Mouse (Mus musculus): Measurements from ENCODE around the gene Lgr6. TPM values are rescaled to one million over a fixed set of nuclear protein-coding genes. Genes with fewer than 3 reads are reported as not detected.

The Lgr6 gene
- 0.26 and 0.81 TPM in 2 replicates for polyA plus RNA-seq (2011; ENCODE audit: insufficient read depth, insufficient read length, low read depth, missing spikeins)

DNA sequence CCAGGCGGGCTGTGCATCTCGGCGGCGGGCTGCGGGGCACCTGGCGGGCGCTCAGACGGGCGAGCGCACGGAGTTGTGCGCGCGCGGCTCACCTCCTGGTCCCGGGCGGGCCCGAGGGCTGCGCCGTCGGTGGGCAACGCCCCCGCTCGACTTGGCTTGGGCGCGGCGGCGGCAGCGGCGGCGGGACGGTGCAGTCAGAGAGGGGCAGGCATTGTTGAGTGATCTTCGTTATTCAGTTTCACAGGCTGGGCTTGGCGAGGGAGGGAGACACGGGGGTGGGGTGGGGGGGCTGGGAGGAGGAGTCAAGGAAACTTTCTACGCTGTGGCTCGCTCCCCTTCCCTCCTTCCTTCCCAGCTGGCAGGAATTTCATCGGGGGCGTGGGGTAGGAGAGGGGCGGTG is at the start of gene Lgr6:
Gene Lgr6, minus strand, starts transcription at position 153 of the 400 bp plus-strand sequence.
- no peak for TF ChIP-seq EP300 (IDR thresholded peaks at IDR 0.05; ENCODE audit: insufficient read depth, low read depth, low read length)
- no peak for TF ChIP-seq CTCF (IDR thresholded peaks at IDR 0.05; ENCODE audit: low read depth, low read length)
- no peak for TF ChIP-seq POLR2A (IDR thresholded peaks at IDR 0.05; ENCODE audit: insufficient read depth, low read length)
- peak within 1 kb of the TSS; percentile 60 for H3K4me3 ChIP-seq (ENCODE audit: low read depth, low read length)
- H3K4me1 ChIP-seq (ENCODE audit: control insufficient read depth, insufficient read depth, low read length): no peaks in the 10 kb centered on the region
- H3K9me3 ChIP-seq (replicated peaks; ENCODE audit: control insufficient read depth, insufficient read depth, low read length, poor library complexity, severe bottlenecking): no peaks in the 10 kb centered on the region
- H3K27me3 ChIP-seq (ENCODE audit: control insufficient read depth, insufficient read depth, low read length, poor library complexity, severe bottlenecking): no peaks in the 10 kb centered on the region
- H3K36me3 ChIP-seq (ENCODE audit: control insufficient read depth, insufficient read depth, low read length, poor library complexity, severe bottlenecking): no peaks in the 10 kb centered on the region
- H3K27ac ChIP-seq (ENCODE audit: insufficient read depth, low read length): no peak within 1 kb of the TSS
- peak within 1 kb of the TSS; percentile 32 for H3K9ac ChIP-seq (ENCODE audit: low read depth, poor library complexity, severe bottlenecking)

DNA sequence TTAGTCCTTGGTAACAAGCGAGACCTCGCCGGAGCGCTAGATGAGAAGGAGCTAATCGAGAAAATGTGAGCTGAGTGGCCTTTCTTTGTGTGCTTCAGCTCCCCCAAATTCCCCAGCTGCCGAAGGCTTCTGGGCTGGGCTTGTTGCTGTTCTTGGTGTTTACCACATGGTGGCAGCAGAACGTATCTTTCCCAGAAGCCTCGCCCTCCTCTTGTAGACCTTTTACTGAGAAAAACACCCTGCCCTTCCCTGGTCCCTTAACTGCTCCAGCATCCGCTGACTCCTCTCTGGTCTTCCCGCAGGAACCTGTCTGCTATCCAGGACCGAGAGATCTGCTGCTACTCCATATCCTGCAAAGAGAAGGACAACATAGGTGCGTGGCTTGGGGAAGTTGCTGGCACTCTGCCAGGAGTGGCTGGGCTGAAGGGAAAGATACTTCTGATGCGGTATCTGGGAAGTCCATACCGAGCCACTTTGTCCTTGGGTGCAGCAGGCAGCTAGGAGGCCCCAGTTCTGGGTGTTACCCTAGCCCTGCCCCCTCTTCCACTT is 49.4 kb upstream of the Lgr6 start:
- Histone ChIP-seq H3K9me3 (replicated peaks; ENCODE audit: control insufficient read depth, insufficient read depth, low read length, poor library complexity, severe bottlenecking) (no peaks in the 10 kb centered on the region), H3K27me3 (ENCODE audit: control insufficient read depth, insufficient read depth, low read length, poor library complexity, severe bottlenecking) (no peaks in the 10 kb centered on the region), H3K9ac (ENCODE audit: low read depth, poor library complexity, severe bottlenecking) (peak overlapping the region; percentile 25), H3K36me3 (ENCODE audit: control insufficient read depth, insufficient read depth, low read length, poor library complexity, severe bottlenecking) (peaks cover 7% of the 10 kb centered on the region; the same call in 1 of the 2 replicates), H3K4me3 (ENCODE audit: low read depth, low read length) (peak overlapping the region; percentile 76), H3K27ac (ENCODE audit: insufficient read depth, low read length) (peak overlapping the region; percentile 85), H3K4me1 (ENCODE audit: control insufficient read depth, insufficient read depth, low read length) (no peaks in the 10 kb centered on the region)
- peak; percentile 72 for TF ChIP-seq CTCF (IDR thresholded peaks at IDR 0.05; ENCODE audit: low read depth, low read length)
- TF ChIP-seq POLR2A (IDR thresholded peaks at IDR 0.05; ENCODE audit: insufficient read depth, low read length): no peak

GRCm38 (mm10) chr1:135154011-135154410 is 48.9 kb upstream of the Lgr6 start:
- Histone ChIP-seq H3K9ac (ENCODE audit: low read depth, poor library complexity, severe bottlenecking) (peak overlapping the region; percentile 25), H3K4me1 (ENCODE audit: control insufficient read depth, insufficient read depth, low read length) (no peaks in the 10 kb centered on the region), H3K4me3 (ENCODE audit: low read depth, low read length) (peak overlapping the region; percentile 45), H3K27ac (ENCODE audit: insufficient read depth, low read length) (peak overlapping the region; percentile 57), H3K9me3 (replicated peaks; ENCODE audit: control insufficient read depth, insufficient read depth, low read length, poor library complexity, severe bottlenecking) (no peaks in the 10 kb centered on the region), H3K36me3 (ENCODE audit: control insufficient read depth, insufficient read depth, low read length, poor library complexity, severe bottlenecking) (peaks cover 7% of the 10 kb centered on the region; the same call in 1 of the 2 replicates), H3K27me3 (ENCODE audit: control insufficient read depth, insufficient read depth, low read length, poor library complexity, severe bottlenecking) (no peaks in the 10 kb centered on the region)
- TF ChIP-seq CTCF (IDR thresholded peaks at IDR 0.05; ENCODE audit: low read depth, low read length) (no peak), EP300 (IDR thresholded peaks at IDR 0.05; ENCODE audit: insufficient read depth, low read depth, low read length) (no peak), POLR2A (IDR thresholded peaks at IDR 0.05; ENCODE audit: insufficient read depth, low read length) (no peak)

DNA sequence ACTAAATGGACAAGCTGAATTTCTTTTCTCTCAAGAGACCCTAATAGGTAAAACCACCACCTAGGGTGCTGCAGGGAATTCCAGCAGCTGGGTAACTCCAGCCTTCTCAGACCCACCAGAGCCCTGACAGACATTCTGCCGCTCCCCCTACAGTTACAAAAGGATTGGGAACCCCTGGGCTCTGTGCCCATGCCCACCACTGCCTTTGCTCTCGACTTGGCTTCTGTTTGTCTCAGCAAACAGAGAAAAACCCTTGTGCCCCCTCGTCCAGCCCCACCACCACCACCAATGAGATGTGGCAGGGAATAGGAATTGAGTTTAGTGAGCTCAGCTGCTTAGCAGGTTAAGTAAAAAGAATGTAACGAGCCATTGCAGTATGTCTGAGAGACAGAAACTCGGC is 43.9 kb upstream of the Lgr6 start:
- Histone ChIP-seq H3K9me3 (replicated peaks; ENCODE audit: control insufficient read depth, insufficient read depth, low read length, poor library complexity, severe bottlenecking) (no peaks in the 10 kb centered on the region), H3K4me3 (ENCODE audit: low read depth, low read length) (no peak overlapping the region), H3K27me3 (ENCODE audit: control insufficient read depth, insufficient read depth, low read length, poor library complexity, severe bottlenecking) (no peaks in the 10 kb centered on the region), H3K9ac (ENCODE audit: low read depth, poor library complexity, severe bottlenecking) (no peak overlapping the region), H3K27ac (ENCODE audit: insufficient read depth, low read length) (no peak overlapping the region), H3K36me3 (ENCODE audit: control insufficient read depth, insufficient read depth, low read length, poor library complexity, severe bottlenecking) (no peaks in the 10 kb centered on the region), H3K4me1 (ENCODE audit: control insufficient read depth, insufficient read depth, low read length) (no peaks in the 10 kb centered on the region)
- TF ChIP-seq EP300 (IDR thresholded peaks at IDR 0.05; ENCODE audit: insufficient read depth, low read depth, low read length): no peak
- no peak for TF ChIP-seq POLR2A (IDR thresholded peaks at IDR 0.05; ENCODE audit: insufficient read depth, low read length)
- no peak for TF ChIP-seq CTCF (IDR thresholded peaks at IDR 0.05; ENCODE audit: low read depth, low read length)

- Histone ChIP-seq H3K27ac (ENCODE audit: insufficient read depth, low read length) (no peak overlapping the region), H3K4me1 (ENCODE audit: control insufficient read depth, insufficient read depth, low read length) (no peaks in the 10 kb centered on the region), H3K36me3 (ENCODE audit: control insufficient read depth, insufficient read depth, low read length, poor library complexity, severe bottlenecking) (no peaks in the 10 kb centered on the region), H3K4me3 (ENCODE audit: low read depth, low read length) (peak overlapping the region; percentile 90), H3K9ac (ENCODE audit: low read depth, poor library complexity, severe bottlenecking) (peak overlapping the region; percentile 73), H3K9me3 (replicated peaks; ENCODE audit: control insufficient read depth, insufficient read depth, low read length, poor library complexity, severe bottlenecking) (no peaks in the 10 kb centered on the region), H3K27me3 (ENCODE audit: control insufficient read depth, insufficient read depth, low read length, poor library complexity, severe bottlenecking) (no peaks in the 10 kb centered on the region)
- TF ChIP-seq CTCF (IDR thresholded peaks at IDR 0.05; ENCODE audit: low read depth, low read length) (no peak), EP300 (IDR thresholded peaks at IDR 0.05; ENCODE audit: insufficient read depth, low read depth, low read length) (no peak), POLR2A (IDR thresholded peaks at IDR 0.05; ENCODE audit: insufficient read depth, low read length) (no peak)
These were observed 43.4 kb upstream of the Lgr6 start for GRCm38 (mm10) chr1:135148476-135148875.

DNA sequence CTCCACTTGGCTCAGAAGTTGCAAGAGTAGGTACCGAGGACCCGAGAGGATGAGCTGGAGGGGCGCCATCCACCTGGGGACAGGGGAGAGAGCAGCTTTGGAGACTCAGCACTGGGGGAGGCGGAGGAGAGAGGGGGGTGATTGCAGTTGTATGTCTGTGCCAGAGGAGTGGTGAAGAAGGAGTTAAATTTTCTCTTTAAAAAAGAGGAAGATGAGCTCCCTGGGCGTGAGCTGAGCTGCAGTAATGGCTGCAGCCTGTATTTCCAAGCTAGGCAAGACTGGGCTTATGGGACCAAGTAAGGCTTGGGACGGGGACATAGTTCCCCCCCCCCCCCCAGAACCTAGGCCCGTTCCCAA is 42.6 kb upstream of the Lgr6 start:
- Histone ChIP-seq H3K36me3 (ENCODE audit: control insufficient read depth, insufficient read depth, low read length, poor library complexity, severe bottlenecking) (no peaks in the 10 kb centered on the region), H3K4me1 (ENCODE audit: control insufficient read depth, insufficient read depth, low read length) (no peaks in the 10 kb centered on the region), H3K4me3 (ENCODE audit: low read depth, low read length) (peak overlapping the region; percentile 90), H3K9ac (ENCODE audit: low read depth, poor library complexity, severe bottlenecking) (peak overlapping the region; percentile 73), H3K27me3 (ENCODE audit: control insufficient read depth, insufficient read depth, low read length, poor library complexity, severe bottlenecking) (no peaks in the 10 kb centered on the region), H3K9me3 (replicated peaks; ENCODE audit: control insufficient read depth, insufficient read depth, low read length, poor library complexity, severe bottlenecking) (no peaks in the 10 kb centered on the region), H3K27ac (ENCODE audit: insufficient read depth, low read length) (peak overlapping the region; percentile 17; the same call in 1 of the 2 replicates)
- TF ChIP-seq CTCF (IDR thresholded peaks at IDR 0.05; ENCODE audit: low read depth, low read length) (no peak), POLR2A (IDR thresholded peaks at IDR 0.05; ENCODE audit: insufficient read depth, low read length) (no peak), EP300 (IDR thresholded peaks at IDR 0.05; ENCODE audit: insufficient read depth, low read depth, low read length) (no peak)

Data from ES-Bruce4 (cell line).